Mouse (Mus musculus) cerebellum, adult 2 months (tissue): Measurements from ENCODE around the gene Hoxd11. TPM values are rescaled to one million over a fixed set of nuclear protein-coding genes. Genes with fewer than 3 reads are reported as not detected.

Experiments
- DNase-seq, 2 experiments: peaks; one replicate each; pipeline ENCODE4 v3.0.0; 2021
- H3K27ac ChIP-seq: fragments of 200-500 bp; 2 replicates; pipeline ENCODE4 v1.5.1; 2012; ENCODE audit warnings: low read length, control low read depth, inconsistent platforms; ENCODE audit not compliant: insufficient read depth
- H3K27me3 ChIP-seq: fragments of 200-500 bp; 2 replicates; pipeline ENCODE4 v1.6.1; 2012; ENCODE audit warnings: inconsistent platforms, mild to moderate bottlenecking, low read length, moderate library complexity; ENCODE audit not compliant: control insufficient read depth, insufficient read depth
- H3K4me1 ChIP-seq: fragments of 200-500 bp; 2 replicates; pipeline ENCODE4 v1.6.1; 2011; ENCODE audit warnings: low read length; ENCODE audit not compliant: control insufficient read depth, insufficient read depth
- H3K4me3 ChIP-seq: fragments of 200-500 bp; replicated peaks from 2 replicates; pipeline ENCODE3; 2011; ENCODE audit warnings: mild to moderate bottlenecking, low read depth, low read length, control low read depth; ENCODE audit not compliant: insufficient read depth
- CTCF ChIP-seq: fragments of 200-500 bp; IDR thresholded peaks from 2 replicates; pipeline ENCODE4 v1.5.1; 2011; ENCODE audit warnings: low read depth, mild to moderate bottlenecking, control low read depth, low read length, moderate library complexity, borderline replicate concordance; ENCODE audit not compliant: insufficient read depth
- POLR2A ChIP-seq: fragments of 200-500 bp; IDR thresholded peaks from 2 replicates; pipeline ENCODE4 v1.6.1; 2011; ENCODE audit warnings: low read length, control low read depth, borderline replicate concordance; ENCODE audit not compliant: insufficient read depth
- WGBS: fragments of 180-500 bp; shearing (Covaris S2); methylation state at CpG from one replicate; pipeline ENCODE4 v1.1.7; 2018; 5-methylcytosine and 5-hydroxymethylcytosine counted together
- polyA plus RNA-seq: library from polyadenylated mRNA; depleted of rRNA; stranded (reverse); fragments of >200 nt; gene quantifications from 2 replicates; pipeline ENCODE4 v1.2.3, GENCODE M21; 2012

Hoxd11 gene
- polyA plus RNA-seq, 1 experiment, result not detected

DNA sequence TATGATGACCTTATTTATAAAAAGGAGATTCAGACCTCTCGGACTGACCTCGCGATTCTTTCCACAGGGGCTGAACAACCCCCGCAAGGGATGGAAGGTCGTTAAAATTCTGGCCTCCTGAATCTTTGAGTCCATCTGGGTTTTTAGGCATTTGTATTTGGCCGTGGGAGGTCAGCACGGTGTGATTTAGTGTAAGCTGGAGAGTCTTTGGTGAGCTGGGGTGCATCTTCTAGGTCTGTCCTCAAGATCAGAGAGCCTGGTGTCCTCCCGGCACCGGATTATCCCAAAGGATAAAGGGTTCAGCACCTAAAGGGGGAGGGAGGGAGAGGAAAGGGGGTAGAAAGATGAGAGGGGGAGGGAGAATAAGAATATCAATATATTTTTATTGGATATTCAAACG, 24.0 kb downstream of the Hoxd11 start:
- no peak for TF ChIP-seq CTCF
- TF ChIP-seq POLR2A, result no peak
- no peak for DNase-seq
- Histone ChIP-seq H3K27me3 (peaks cover 29% of the 10 kb centered on the region), H3K4me3 (no peak overlapping the region), H3K27ac (no peak overlapping the region), H3K4me1 (no peaks in the 10 kb centered on the region)
- 10% methylated on average over 10 of the region's 10 CpGs for WGBS

- no peak for DNase-seq
- Histone ChIP-seq H3K4me1 (no peaks in the 10 kb centered on the region), H3K4me3 (no peak overlapping the region), H3K27me3 (peaks cover 26% of the 10 kb centered on the region), H3K27ac (no peak overlapping the region)
- WGBS, result 4% methylated on average over 26 of the region's 26 CpGs
- no peak for TF ChIP-seq POLR2A
- TF ChIP-seq CTCF, result no peak
Observed at GRCm38 (mm10) chr2:74703720-74704392, 24.5 kb downstream of the Hoxd11 start.

- TF ChIP-seq CTCF, result no peak
- no peak for TF ChIP-seq POLR2A
- WGBS, result 4% methylated on average over 50 of the region's 52 CpGs
- no peaks in the 10 kb centered on the region for H3K4me1 ChIP-seq
- no peak for DNase-seq
- H3K27ac ChIP-seq, result no peak within 1 kb of the TSS
- H3K27me3 ChIP-seq, result peaks cover 26% of the 10 kb centered on the region
- H3K4me3 ChIP-seq, result no peak within 1 kb of the TSS
Observed at GRCm38 (mm10) chr2:74704393-74704998, 25.1 kb downstream of the Hoxd11 start, which contains the start of gene Hoxd8. Hoxd8 (plus strand) TSS chr2:74704615.

- Histone ChIP-seq H3K4me3 (no peak overlapping the region), H3K27me3 (peaks cover 26% of the 10 kb centered on the region), H3K27ac (no peak overlapping the region), H3K4me1 (no peaks in the 10 kb centered on the region)
- TF ChIP-seq CTCF, result no peak
- no peak for TF ChIP-seq POLR2A
- no peak for DNase-seq
- WGBS, result 2% methylated on average over 65 of the region's 66 CpGs
Observed at GRCm38 (mm10) chr2:74704999-74705466, 25.7 kb downstream of the Hoxd11 start.

GRCm38 (mm10) chr2:74705467-74706089, 26.2 kb downstream of the Hoxd11 start:
- Histone ChIP-seq H3K27me3 (peaks cover 26% of the 10 kb centered on the region), H3K27ac (no peak overlapping the region), H3K4me1 (no peaks in the 10 kb centered on the region), H3K4me3 (no peak overlapping the region)
- peak in 1 of 2 experiments; percentile 9 for DNase-seq
- no peak for TF ChIP-seq CTCF
- TF ChIP-seq POLR2A, result no peak
- 2% methylated on average over 73 of the region's 85 CpGs for WGBS

- no peak for TF ChIP-seq CTCF
- TF ChIP-seq POLR2A, result no peak
- Histone ChIP-seq H3K27me3 (peaks cover 25% of the 10 kb centered on the region), H3K4me1 (no peaks in the 10 kb centered on the region), H3K27ac (no peak overlapping the region), H3K4me3 (no peak overlapping the region)
- no peak for DNase-seq
- 5% methylated on average over 13 of the region's 13 CpGs for WGBS
Observed at GRCm38 (mm10) chr2:74706393-74706960, 27.1 kb downstream of the Hoxd11 start.

GRCm38 (mm10) chr2:74707599-74707998, 28.2 kb downstream of the Hoxd11 start:
- Histone ChIP-seq H3K27ac (no peak overlapping the region), H3K27me3 (peaks cover 28% of the 10 kb centered on the region), H3K4me1 (no peaks in the 10 kb centered on the region), H3K4me3 (no peak overlapping the region)
- no peak for TF ChIP-seq POLR2A
- TF ChIP-seq CTCF, result no peak
- WGBS, result 12% methylated on average over 7 of the region's 7 CpGs
- no peak for DNase-seq

DNA sequence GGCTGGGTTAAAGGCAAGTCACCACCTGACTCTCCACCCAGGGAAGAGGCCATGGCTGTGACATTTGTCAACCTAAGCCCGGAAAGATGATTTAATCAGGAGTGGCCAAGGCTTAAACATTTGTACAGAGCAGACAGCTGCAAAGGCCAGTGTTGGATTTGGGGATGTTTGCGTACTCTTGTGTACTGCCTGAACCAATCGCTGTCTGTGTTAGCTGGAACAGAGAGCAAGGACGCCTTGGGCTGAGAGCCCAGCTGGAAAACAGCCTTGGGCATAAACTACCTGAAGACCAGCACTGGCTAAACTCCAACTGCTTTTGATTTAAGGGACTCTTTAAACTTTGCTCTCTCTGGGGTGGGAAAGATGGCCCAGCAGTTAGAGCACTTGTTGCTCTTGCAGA, 29.3 kb downstream of the Hoxd11 start:
- TF ChIP-seq CTCF (no peak), POLR2A (no peak)
- no peak overlapping the region for H3K4me3 ChIP-seq
- H3K27ac ChIP-seq, result no peak overlapping the region
- H3K27me3 ChIP-seq, result peaks cover 27% of the 10 kb centered on the region
- 10% methylated on average over 4 of the region's 4 CpGs for WGBS
- H3K4me1 ChIP-seq, result no peaks in the 10 kb centered on the region
- no peak for DNase-seq
